Mouse (Mus musculus): ENCODE measurements around the gene Fam171a1. TPM values are rescaled to one million over a fixed set of nuclear protein-coding genes. Genes with fewer than 3 reads are reported as not detected.
A peak's percentile ranks its signal among the peaks of the same experiment; 100 is the strongest.

Fam171a1 gene
- polyA plus RNA-seq, 1 experiment from 2014 or later, result 39.6 TPM

- peak overlapping the region; percentile 51 for H3K27ac ChIP-seq (ENCODE audit: low read length)
- no peaks in the 10 kb centered on the region for H3K9me3 ChIP-seq (ENCODE audit: low read length)
- 0 out of 2 replicates have a peak overlapping the region, but pooled peaks have one; percentile 4 for H3K4me2 ChIP-seq (replicated peaks; ENCODE audit: low read depth, low read length)
- no peaks in the 10 kb centered on the region for H3K27me3 ChIP-seq (replicated peaks; ENCODE audit: insufficient read depth, low read length)
- TF ChIP-seq EP300 (IDR thresholded peaks at IDR 0.05) (no peak), CTCF (IDR thresholded peaks at IDR 0.05) (no peak)
- no peaks in the 10 kb centered on the region for H3K36me3 ChIP-seq (ENCODE audit: insufficient read depth, low read length)
- ATAC-seq (peak; percentile 77), DNase-seq (ENCODE audit: low spot score) (peak; percentile 74)
- WGBS, result 24% methylated on average over 8 of the region's 8 CpGs
- H3K9ac ChIP-seq (replicated peaks; ENCODE audit: low read depth), result no peak overlapping the region
- peaks cover 21% of the 10 kb centered on the region for H3K4me1 ChIP-seq (ENCODE audit: insufficient read depth, low read depth, low read length)
- no peak overlapping the region for H3K4me3 ChIP-seq (ENCODE audit: low read depth, low read length)
Measured at GRCm38 (mm10) chr2:3158682-3159412, 44.8 kb downstream of the Fam171a1 start.

GRCm38 (mm10) chr2:3161578-3161977 is 47.6 kb downstream of the Fam171a1 start:
- ATAC-seq, result no peak
- TF ChIP-seq CTCF (IDR thresholded peaks at IDR 0.05) (no peak), EP300 (IDR thresholded peaks at IDR 0.05) (no peak)

GRCm38 (mm10) chr2:3163501-3164076 is 49.6 kb downstream of the Fam171a1 start:
- Histone ChIP-seq H3K4me1 (ENCODE audit: insufficient read depth, low read depth, low read length) (peaks cover 10% of the 10 kb centered on the region), H3K36me3 (ENCODE audit: insufficient read depth, low read length) (no peaks in the 10 kb centered on the region), H3K9ac (replicated peaks; ENCODE audit: low read depth) (no peak overlapping the region), H3K4me3 (ENCODE audit: low read depth, low read length) (no peak overlapping the region), H3K27me3 (replicated peaks; ENCODE audit: insufficient read depth, low read length) (no peaks in the 10 kb centered on the region), H3K27ac (ENCODE audit: low read length) (no peak overlapping the region), H3K9me3 (ENCODE audit: low read length) (no peaks in the 10 kb centered on the region), H3K4me2 (replicated peaks; ENCODE audit: low read depth, low read length) (no peak overlapping the region)
- TF ChIP-seq EP300 (IDR thresholded peaks at IDR 0.05) (no peak), CTCF (IDR thresholded peaks at IDR 0.05) (no peak)
- WGBS, result 77% methylated on average over 9 of the region's 9 CpGs
- ATAC-seq (no peak), DNase-seq (ENCODE audit: low spot score) (no peak)

More at GRCm38 (mm10) chr2:3161578-3161977, 47.6 kb downstream of the Fam171a1 start:
- Histone ChIP-seq H3K27ac (ENCODE audit: low read length) (no peak overlapping the region), H3K4me2 (replicated peaks; ENCODE audit: low read depth, low read length) (no peak overlapping the region), H3K27me3 (replicated peaks; ENCODE audit: insufficient read depth, low read length) (no peaks in the 10 kb centered on the region), H3K9me3 (ENCODE audit: low read length) (no peaks in the 10 kb centered on the region), H3K9ac (replicated peaks; ENCODE audit: low read depth) (no peak overlapping the region), H3K36me3 (ENCODE audit: insufficient read depth, low read length) (no peaks in the 10 kb centered on the region), H3K4me1 (ENCODE audit: insufficient read depth, low read depth, low read length) (peaks cover 20% of the 10 kb centered on the region), H3K4me3 (ENCODE audit: low read depth, low read length) (no peak overlapping the region)
- 48% methylated on average over 1 of the region's 1 CpGs for WGBS
- no peak for DNase-seq (ENCODE audit: low spot score)

- H3K27ac ChIP-seq (ENCODE audit: low read length), result peak overlapping the region; percentile 22; the same call in 1 of the 2 replicates
- no peaks in the 10 kb centered on the region for H3K9me3 ChIP-seq (ENCODE audit: low read length)
- no peak overlapping the region for H3K4me3 ChIP-seq (ENCODE audit: low read depth, low read length)
- WGBS, result 83% methylated on average over 8 of the region's 8 CpGs
- H3K4me1 ChIP-seq (ENCODE audit: insufficient read depth, low read depth, low read length), result peaks cover 2% of the 10 kb centered on the region; the same call in 1 of the 2 replicates
- DNase-seq (ENCODE audit: low spot score) (no peak), ATAC-seq (no peak)
- TF ChIP-seq EP300 (IDR thresholded peaks at IDR 0.05) (no peak), CTCF (IDR thresholded peaks at IDR 0.05) (no peak)
- H3K36me3 ChIP-seq (ENCODE audit: insufficient read depth, low read length), result no peaks in the 10 kb centered on the region
- no peak overlapping the region for H3K4me2 ChIP-seq (replicated peaks; ENCODE audit: low read depth, low read length)
- no peaks in the 10 kb centered on the region for H3K27me3 ChIP-seq (replicated peaks; ENCODE audit: insufficient read depth, low read length)
- H3K9ac ChIP-seq (replicated peaks; ENCODE audit: low read depth), result no peak overlapping the region
Measured at GRCm38 (mm10) chr2:3165037-3165600, 51.1 kb downstream of the Fam171a1 start.

GRCm38 (mm10) chr2:3165890-3166605 is 52.0 kb downstream of the Fam171a1 start:
- 52% methylated on average over 7 of the region's 7 CpGs for WGBS
- ATAC-seq, result peak; percentile 81

More at GRCm38 (mm10) chr2:3165890-3166605, 52.0 kb downstream of the Fam171a1 start:
- Histone ChIP-seq H3K4me2 (replicated peaks; ENCODE audit: low read depth, low read length) (no peak overlapping the region), H3K4me3 (ENCODE audit: low read depth, low read length) (no peak overlapping the region), H3K36me3 (ENCODE audit: insufficient read depth, low read length) (no peaks in the 10 kb centered on the region), H3K9me3 (ENCODE audit: low read length) (no peaks in the 10 kb centered on the region), H3K4me1 (ENCODE audit: insufficient read depth, low read depth, low read length) (peaks cover 2% of the 10 kb centered on the region; the same call in 1 of the 2 replicates), H3K9ac (replicated peaks; ENCODE audit: low read depth) (no peak overlapping the region), H3K27me3 (replicated peaks; ENCODE audit: insufficient read depth, low read length) (no peaks in the 10 kb centered on the region), H3K27ac (ENCODE audit: low read length) (no peak overlapping the region)
- DNase-seq (ENCODE audit: low spot score), result peak; percentile 23
- TF ChIP-seq CTCF (IDR thresholded peaks at IDR 0.05), result no peak
- no peak for TF ChIP-seq EP300 (IDR thresholded peaks at IDR 0.05)

Measured in lung, postnatal 0 days (tissue).